Mouse (Mus musculus) embryonic facial prominence, embryonic 12.5 days (tissue): ENCODE results near the gene Rep15. TPM values are rescaled to one million over a fixed set of nuclear protein-coding genes. Genes with fewer than 3 reads are reported as not detected.

ENCODE experiments used
- ATAC-seq: fragments of 200-750 bp; cut with Nextera tagmentation; 2 replicates; pipeline ENCODE4 v1.8.0; 2017; ENCODE audit not compliant: insufficient number of reproducible peaks, insufficient read depth, low FRiP score, low TSS enrichment
- H3K27ac ChIP-seq: fragments of 300-500 bp; sonication (generic); 2 replicates; pipeline ENCODE4 v1.5.1; 2016; ENCODE audit warnings: mild to moderate bottlenecking
- H3K27me3 ChIP-seq: fragments of 300-500 bp; sonication (generic); 2 replicates; pipeline ENCODE4 v1.6.1; 2016; ENCODE audit warnings: mild to moderate bottlenecking, moderate library complexity
- H3K36me3 ChIP-seq: fragments of 300-500 bp; sonication (generic); 2 replicates; pipeline ENCODE4 v1.6.1; 2016; ENCODE audit warnings: mild to moderate bottlenecking
- H3K4me1 ChIP-seq: fragments of 300-500 bp; sonication (generic); 2 replicates; pipeline ENCODE4 v1.6.1; 2016
- H3K4me2 ChIP-seq: fragments of 300-500 bp; sonication (generic); replicated peaks from 2 replicates; pipeline ENCODE4 v1.6.1; 2016; ENCODE audit warnings: mild to moderate bottlenecking, moderate library complexity
- H3K4me3 ChIP-seq: fragments of 300-500 bp; sonication (generic); 2 replicates; pipeline ENCODE4 v1.5.1; 2016; ENCODE audit warnings: mild to moderate bottlenecking
- H3K9ac ChIP-seq: fragments of 300-500 bp; sonication (generic); 2 replicates; pipeline ENCODE4 v1.6.1; 2016; ENCODE audit warnings: mild to moderate bottlenecking, moderate library complexity
- H3K9me3 ChIP-seq: fragments of 300-500 bp; sonication (generic); 2 replicates; pipeline ENCODE4 v1.6.1; 2016; ENCODE audit warnings: mild to moderate bottlenecking, moderate library complexity
- WGBS: fragments of 180-500 bp; shearing (Covaris S2); methylation state at CpG from one replicate; pipeline ENCODE4 v1.1.7; 2016; 5-methylcytosine and 5-hydroxymethylcytosine counted together
- polyA plus RNA-seq: library from polyadenylated mRNA; unstranded; fragments of >200 nt; fragmentation: Nextera tagmentation; extraction: Ambion mirVana; gene quantifications from 2 replicates; pipeline ENCODE4 v1.2.1, GENCODE M21; 2016

Gene Rep15
- polyA plus RNA-seq = 1.5 and 1.8 TPM in 2 replicates

DNA sequence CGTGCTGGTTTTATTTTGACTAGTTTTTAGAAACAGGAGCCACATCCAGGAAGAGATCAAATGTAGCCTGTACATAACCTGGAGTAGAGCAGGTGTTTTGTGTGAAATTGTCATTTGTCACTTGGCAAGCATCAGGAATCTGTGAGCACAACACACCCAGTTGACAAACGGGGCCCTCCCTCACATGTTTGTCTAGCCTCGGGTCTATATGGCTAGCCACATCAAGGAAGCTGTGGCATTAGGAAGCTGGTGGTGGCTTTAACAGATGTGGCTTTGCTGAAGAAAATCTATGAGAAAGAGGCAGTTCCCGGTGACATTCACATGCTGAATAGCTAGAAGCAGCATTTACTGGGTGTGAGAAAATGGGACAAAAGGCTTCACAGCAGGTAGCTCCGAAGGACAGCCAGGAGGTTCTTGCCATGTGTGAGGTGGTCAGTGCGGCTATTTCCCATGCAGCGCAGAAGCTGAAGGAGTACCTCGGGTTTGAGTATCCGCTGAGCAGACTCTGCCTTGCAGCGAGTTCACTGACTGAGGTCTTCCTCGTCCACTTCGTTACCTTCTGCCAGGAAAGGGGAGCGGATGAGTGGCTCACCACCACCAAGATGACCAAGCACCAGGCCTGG, at the start of gene Rep15:
TSS of gene Rep15 (plus strand) at position 282 of the 623 bp plus-strand sequence.
- no peak for ATAC-seq
- no peaks in the 10 kb centered on the region for H3K9me3 ChIP-seq
- H3K27me3 ChIP-seq = no peaks in the 10 kb centered on the region
- H3K4me3 ChIP-seq = no peak within 1 kb of the TSS
- H3K4me1 ChIP-seq = no peaks in the 10 kb centered on the region
- H3K9ac ChIP-seq = no peak within 1 kb of the TSS
- H3K27ac ChIP-seq = no peak within 1 kb of the TSS
- H3K36me3 ChIP-seq = peaks cover 21% of the 10 kb centered on the region
- H3K4me2 ChIP-seq = no peak within 1 kb of the TSS
- 60% methylated on average over 13 of the region's 13 CpGs for WGBS

DNA sequence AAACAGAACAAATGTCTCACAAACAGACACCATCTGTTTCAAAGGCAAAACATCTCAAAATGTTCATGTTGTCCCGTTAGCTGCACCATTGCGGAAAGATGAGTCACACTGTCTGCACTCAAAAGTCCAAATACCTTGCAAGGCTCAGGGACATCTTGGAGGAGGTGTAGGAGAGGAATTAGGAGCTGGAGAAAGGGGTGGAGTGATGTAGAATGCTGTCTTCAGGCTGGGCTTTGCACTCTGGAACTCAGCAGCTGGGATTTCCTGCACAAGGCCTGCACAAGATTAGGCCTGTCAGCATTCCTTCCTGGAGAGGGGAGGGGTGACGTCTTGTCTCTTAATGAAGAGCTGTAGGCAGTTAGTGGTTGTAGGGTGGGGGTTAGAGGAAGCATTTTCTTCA, 47.8 kb upstream of the Rep15 start:
- WGBS = 60% methylated on average over 3 of the region's 3 CpGs
- Histone ChIP-seq H3K9me3 (no peaks in the 10 kb centered on the region), H3K36me3 (no peaks in the 10 kb centered on the region), H3K4me3 (no peak overlapping the region), H3K27ac (no peak overlapping the region), H3K4me1 (no peaks in the 10 kb centered on the region), H3K27me3 (no peaks in the 10 kb centered on the region), H3K4me2 (no peak overlapping the region), H3K9ac (no peak overlapping the region)
- ATAC-seq = no peak

DNA sequence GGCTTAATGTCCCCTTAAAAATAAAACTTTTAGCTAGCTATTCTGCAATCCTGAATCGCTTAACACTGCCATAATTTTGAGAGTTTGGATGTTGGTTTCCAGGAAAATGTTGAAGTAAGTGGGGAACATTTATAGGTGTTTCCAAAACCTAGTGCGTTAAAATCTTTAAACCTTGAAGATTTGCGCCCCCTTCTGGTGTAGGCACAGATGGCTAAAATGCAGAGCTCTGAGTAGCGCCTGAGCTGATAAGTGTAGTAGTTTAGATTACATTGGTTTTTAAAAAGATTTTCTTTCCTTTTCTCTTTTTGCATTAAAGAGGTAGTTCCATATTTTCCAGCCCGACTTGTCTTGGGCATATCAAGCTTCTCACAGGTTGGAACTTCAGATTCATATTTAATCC, 38.1 kb upstream of the Rep15 start:
- H3K9me3 ChIP-seq = no peaks in the 10 kb centered on the region
- H3K4me1 ChIP-seq = no peaks in the 10 kb centered on the region
- no peak overlapping the region for H3K4me3 ChIP-seq
- H3K36me3 ChIP-seq = peaks cover 11% of the 10 kb centered on the region; the same call in 1 of the 2 replicates
- no peak overlapping the region for H3K4me2 ChIP-seq
- no peak overlapping the region for H3K27ac ChIP-seq
- 41% methylated on average over 5 of the region's 5 CpGs for WGBS
- no peak overlapping the region for H3K9ac ChIP-seq
- H3K27me3 ChIP-seq = no peaks in the 10 kb centered on the region
- ATAC-seq = no peak

DNA sequence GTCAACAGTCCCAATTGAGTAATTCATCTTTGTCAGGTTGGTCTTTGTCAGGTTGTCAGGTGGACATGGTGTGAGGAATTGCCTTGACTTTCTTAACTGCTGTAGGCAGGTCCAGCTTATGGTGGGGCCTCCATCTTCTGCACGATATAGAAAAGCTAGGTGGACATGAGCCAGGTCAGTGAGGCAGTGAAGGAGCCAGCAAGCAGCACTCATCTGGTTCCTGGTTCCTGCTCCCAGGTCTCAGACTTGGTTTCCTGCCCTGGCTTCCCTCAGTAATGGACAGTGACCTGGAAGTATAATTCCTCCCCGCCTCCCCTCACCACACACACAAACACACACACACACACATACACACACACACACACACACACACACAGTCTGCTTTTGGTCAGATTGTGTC, 37.0 kb upstream of the Rep15 start:
- H3K27ac ChIP-seq = no peak overlapping the region
- WGBS = 83% methylated on average over 2 of the region's 2 CpGs
- H3K4me1 ChIP-seq = no peaks in the 10 kb centered on the region
- no peak for ATAC-seq
- H3K9ac ChIP-seq = no peak overlapping the region
- no peak overlapping the region for H3K4me2 ChIP-seq
- peaks cover 13% of the 10 kb centered on the region; the same call in 1 of the 2 replicates for H3K36me3 ChIP-seq
- H3K4me3 ChIP-seq = no peak overlapping the region
- no peaks in the 10 kb centered on the region for H3K9me3 ChIP-seq
- no peaks in the 10 kb centered on the region for H3K27me3 ChIP-seq

DNA sequence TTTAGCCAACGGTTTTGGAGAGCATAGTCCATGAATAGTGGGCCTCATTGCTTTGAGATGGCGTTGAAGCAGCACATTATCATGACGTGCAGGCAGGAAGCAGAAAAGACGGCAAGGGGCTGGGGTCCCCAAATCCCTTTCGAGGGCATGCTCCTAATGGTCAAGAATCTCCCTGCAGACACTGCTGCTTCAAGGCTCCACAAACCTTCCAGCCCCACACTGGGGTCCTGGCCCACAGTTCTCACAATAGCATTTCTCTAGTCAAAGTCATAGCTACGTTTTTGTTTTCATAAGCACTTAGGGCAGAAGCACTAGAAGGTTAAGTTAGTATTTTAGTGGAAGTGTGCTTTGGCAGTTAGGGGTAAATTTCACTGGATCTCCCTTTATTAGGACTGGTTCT, 36.5 kb upstream of the Rep15 start:
- no peaks in the 10 kb centered on the region for H3K4me1 ChIP-seq
- no peak overlapping the region for H3K9ac ChIP-seq
- H3K4me2 ChIP-seq = no peak overlapping the region
- no peaks in the 10 kb centered on the region for H3K9me3 ChIP-seq
- 87% methylated on average over 6 of the region's 6 CpGs for WGBS
- H3K27ac ChIP-seq = no peak overlapping the region
- peaks cover 17% of the 10 kb centered on the region for H3K36me3 ChIP-seq
- no peaks in the 10 kb centered on the region for H3K27me3 ChIP-seq
- H3K4me3 ChIP-seq = no peak overlapping the region
- no peak for ATAC-seq

DNA sequence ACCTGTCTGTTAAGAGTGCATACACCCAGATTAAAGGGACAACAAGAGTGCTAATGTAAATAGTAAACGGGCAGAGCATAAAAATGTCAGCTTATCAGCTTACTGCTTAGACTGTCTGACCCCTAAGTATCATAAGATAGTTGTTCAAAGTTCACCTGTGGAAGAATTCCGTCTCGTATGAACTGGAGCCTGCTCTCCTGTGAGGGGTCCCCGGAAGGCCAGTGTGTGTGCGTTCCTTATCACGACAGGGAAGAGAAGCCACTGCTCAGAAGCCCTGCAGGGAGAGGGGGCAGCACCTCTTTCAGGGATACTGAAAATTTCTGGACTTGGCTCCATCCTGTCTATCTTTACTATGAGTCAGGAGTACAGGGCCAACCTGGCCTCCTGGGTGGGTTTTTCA, 35.4 kb upstream of the Rep15 start:
- no peak for ATAC-seq
- Histone ChIP-seq H3K9me3 (no peaks in the 10 kb centered on the region), H3K27me3 (no peaks in the 10 kb centered on the region), H3K4me3 (no peak overlapping the region), H3K4me1 (no peaks in the 10 kb centered on the region), H3K36me3 (peaks cover 29% of the 10 kb centered on the region), H3K9ac (no peak overlapping the region), H3K27ac (no peak overlapping the region), H3K4me2 (no peak overlapping the region)
- 87% methylated on average over 6 of the region's 6 CpGs for WGBS

DNA sequence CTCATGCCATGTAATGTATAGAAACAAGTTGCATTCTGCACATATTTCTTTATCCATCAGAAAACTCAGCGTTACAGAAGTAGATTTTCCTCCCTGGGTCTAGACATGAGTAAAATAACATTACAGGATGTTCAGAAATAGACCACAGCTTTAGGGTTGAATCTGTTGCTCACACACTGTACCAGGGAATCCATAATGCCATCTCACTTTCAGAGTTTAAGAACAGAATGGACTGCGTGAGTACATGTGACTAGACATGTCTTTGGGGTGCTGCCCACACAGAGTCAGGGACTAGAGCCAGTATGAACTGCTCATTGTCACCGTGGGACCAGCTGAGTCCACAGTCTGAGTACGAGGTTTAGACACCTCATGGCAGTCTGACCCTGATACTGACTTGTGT, 33.7 kb upstream of the Rep15 start:
- Histone ChIP-seq H3K27ac (no peak overlapping the region), H3K9me3 (no peaks in the 10 kb centered on the region), H3K4me2 (no peak overlapping the region), H3K27me3 (no peaks in the 10 kb centered on the region), H3K36me3 (peaks cover 33% of the 10 kb centered on the region), H3K9ac (no peak overlapping the region), H3K4me1 (no peaks in the 10 kb centered on the region), H3K4me3 (no peak overlapping the region)
- ATAC-seq = no peak; the same call in 1 of the 2 replicates
- WGBS = 89% methylated on average over 4 of the region's 4 CpGs

DNA sequence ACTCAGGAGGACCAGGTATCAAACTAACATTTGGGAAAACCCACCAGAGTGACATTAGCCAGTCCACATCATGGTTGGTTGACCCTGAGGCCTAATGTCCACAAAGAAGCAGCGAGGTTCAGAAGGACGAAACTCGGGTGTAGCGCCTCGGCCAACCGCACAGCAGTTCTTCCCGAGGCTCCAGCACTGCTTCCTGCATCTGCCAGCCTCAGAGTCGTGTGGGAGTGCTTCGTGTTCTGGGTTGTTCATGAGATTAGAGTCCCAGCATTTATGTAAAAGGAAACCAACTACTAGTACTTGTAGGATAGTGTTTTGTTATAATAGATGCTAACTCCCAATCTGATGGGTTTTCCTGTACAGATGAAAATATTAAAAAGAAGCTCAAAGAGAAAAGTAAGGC, 33.1 kb upstream of the Rep15 start:
- WGBS = 91% methylated on average over 9 of the region's 9 CpGs
- no peak for ATAC-seq
- H3K27ac ChIP-seq = no peak overlapping the region
- no peak overlapping the region for H3K9ac ChIP-seq
- no peaks in the 10 kb centered on the region for H3K27me3 ChIP-seq
- no peak overlapping the region for H3K4me2 ChIP-seq
- peaks cover 38% of the 10 kb centered on the region for H3K36me3 ChIP-seq
- no peaks in the 10 kb centered on the region for H3K4me1 ChIP-seq
- no peak overlapping the region for H3K4me3 ChIP-seq
- no peaks in the 10 kb centered on the region for H3K9me3 ChIP-seq

DNA sequence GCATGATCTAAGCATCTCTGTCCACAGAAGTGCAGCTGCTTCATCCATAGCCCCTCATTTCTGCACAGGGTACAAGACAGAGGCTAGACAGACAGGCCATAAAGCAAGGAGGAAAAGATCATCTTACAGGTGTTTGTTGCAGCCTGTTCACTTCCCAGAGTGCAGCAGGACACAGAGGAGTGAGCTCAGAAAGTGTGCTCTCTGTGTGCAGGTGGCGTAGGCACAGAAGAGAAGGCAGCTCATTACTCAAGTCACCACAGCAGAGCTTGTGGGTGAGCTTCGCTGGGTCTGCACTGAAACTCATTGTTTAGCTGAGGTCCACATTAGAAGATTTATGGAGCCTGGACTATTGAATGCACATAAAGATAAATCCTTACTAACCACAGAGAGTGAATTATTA, 32.6 kb upstream of the Rep15 start:
- Histone ChIP-seq H3K9me3 (no peaks in the 10 kb centered on the region), H3K36me3 (peaks cover 38% of the 10 kb centered on the region), H3K27ac (no peak overlapping the region), H3K4me3 (no peak overlapping the region), H3K4me1 (no peaks in the 10 kb centered on the region), H3K27me3 (no peaks in the 10 kb centered on the region), H3K4me2 (no peak overlapping the region), H3K9ac (no peak overlapping the region)
- no peak for ATAC-seq
- 85% methylated on average over 2 of the region's 2 CpGs for WGBS

DNA sequence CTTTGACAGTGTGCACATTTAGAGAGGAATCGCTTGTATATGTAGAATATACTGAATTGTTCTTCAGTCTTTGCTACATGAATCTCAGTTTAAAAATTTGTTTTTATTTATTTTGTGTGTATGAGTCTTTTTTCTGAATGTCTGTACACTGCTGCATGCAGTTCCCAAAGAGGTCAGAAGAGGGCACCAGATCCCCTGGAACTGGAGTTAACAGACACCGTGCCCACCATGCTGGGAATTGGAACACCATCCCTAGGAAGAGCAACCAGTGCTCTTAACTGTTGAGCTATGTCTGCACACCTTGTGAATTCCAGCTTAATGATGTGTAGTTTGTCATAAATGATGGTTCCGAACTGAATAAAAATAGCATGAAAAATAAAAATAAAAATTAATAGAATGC, 24.2 kb upstream of the Rep15 start:
- H3K4me1 ChIP-seq = peaks cover 6% of the 10 kb centered on the region; the same call in 1 of the 2 replicates
- H3K9me3 ChIP-seq = no peaks in the 10 kb centered on the region
- no peak overlapping the region for H3K4me3 ChIP-seq
- H3K4me2 ChIP-seq = no peak overlapping the region
- no peak overlapping the region for H3K9ac ChIP-seq
- no peak overlapping the region for H3K27ac ChIP-seq
- no peak for ATAC-seq
- no peaks in the 10 kb centered on the region for H3K27me3 ChIP-seq
- peaks cover 18% of the 10 kb centered on the region for H3K36me3 ChIP-seq
- WGBS = 64% methylated on average over 3 of the region's 3 CpGs

DNA sequence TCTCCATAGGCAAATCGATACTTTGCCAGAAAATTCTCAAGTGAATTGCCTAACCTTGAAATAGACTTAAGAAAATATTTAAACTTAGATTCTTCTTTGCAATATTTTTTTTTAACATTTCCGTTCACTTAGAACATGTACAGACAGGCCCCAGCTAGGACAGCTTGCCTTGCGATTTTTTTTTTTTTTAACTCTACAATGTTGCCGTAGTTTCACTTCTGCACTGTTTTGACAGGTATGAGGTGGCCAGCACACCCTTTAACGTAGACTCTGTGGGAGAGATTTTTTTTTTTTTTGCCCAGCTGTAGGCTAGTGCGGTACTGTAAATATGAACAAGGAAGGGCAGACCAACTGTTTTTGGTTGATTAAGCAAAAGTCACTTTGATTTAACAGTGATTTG, 22.0 kb upstream of the Rep15 start:
- peaks cover 6% of the 10 kb centered on the region; the same call in 1 of the 2 replicates for H3K4me1 ChIP-seq
- peaks cover 21% of the 10 kb centered on the region for H3K36me3 ChIP-seq
- no peak for ATAC-seq
- no peaks in the 10 kb centered on the region for H3K27me3 ChIP-seq
- no peak overlapping the region for H3K9ac ChIP-seq
- 71% methylated on average over 6 of the region's 6 CpGs for WGBS
- H3K9me3 ChIP-seq = no peaks in the 10 kb centered on the region
- H3K4me3 ChIP-seq = no peak overlapping the region
- H3K27ac ChIP-seq = no peak overlapping the region
- H3K4me2 ChIP-seq = no peak overlapping the region

DNA sequence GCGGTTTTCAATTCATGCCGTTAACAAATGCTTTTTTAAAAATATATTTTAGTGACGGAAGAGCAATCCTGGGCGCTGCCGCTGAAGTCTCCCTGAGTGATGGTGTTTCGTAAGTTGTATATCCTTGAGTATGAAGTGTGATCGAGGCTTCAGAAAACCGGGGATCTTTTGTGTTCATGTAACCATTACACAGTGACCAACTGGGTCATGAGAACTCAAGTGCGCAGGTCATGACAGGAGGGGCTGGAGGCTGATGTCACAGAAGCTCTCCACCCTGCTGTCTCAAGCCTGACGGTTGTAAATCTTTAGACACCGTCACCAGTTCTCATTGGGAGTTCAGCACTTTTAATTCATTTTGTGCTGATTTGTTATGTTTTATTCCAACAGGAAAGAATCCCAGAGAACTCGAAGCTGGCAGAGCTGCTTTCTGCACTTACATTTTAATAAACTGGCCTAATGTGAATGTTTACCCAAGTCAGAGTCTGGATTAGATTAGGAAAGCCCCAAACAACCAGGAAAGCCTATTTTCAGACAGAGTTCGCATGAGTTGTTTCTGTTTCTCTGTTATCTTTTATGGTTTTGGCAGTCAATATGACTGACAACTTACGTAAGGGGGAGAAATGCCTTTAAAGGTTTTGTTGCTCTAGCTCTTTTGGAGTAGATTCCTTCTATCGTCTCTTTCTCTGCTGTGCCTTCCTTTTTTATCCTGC, 21.4 kb upstream of the Rep15 start:
- Histone ChIP-seq H3K4me1 (peaks cover 6% of the 10 kb centered on the region; the same call in 1 of the 2 replicates), H3K9ac (no peak overlapping the region), H3K27me3 (no peaks in the 10 kb centered on the region), H3K4me3 (no peak overlapping the region), H3K4me2 (no peak overlapping the region), H3K27ac (0 out of 2 replicates have a peak overlapping the region, but pooled peaks have one; percentile 19), H3K9me3 (no peaks in the 10 kb centered on the region), H3K36me3 (peaks cover 21% of the 10 kb centered on the region)
- 82% methylated on average over 15 of the region's 15 CpGs for WGBS
- no peak for ATAC-seq
